Mouse (Mus musculus): ENCODE data around the gene Xcl1. TPM values are rescaled to one million over a fixed set of nuclear protein-coding genes. Genes with fewer than 3 reads are reported as not detected.

Xcl1 gene
- polyA plus RNA-seq, 2 experiments: not detected

- Histone ChIP-seq H3K9ac (replicated peaks) (no peak overlapping the region), H3K4me1 (replicated peaks; ENCODE audit: control insufficient read depth in 2 of 2, insufficient read depth in 2 of 2, low read length in 1 of 2) (no peaks in the 10 kb centered on the region), H3K9me3 (ENCODE audit: control insufficient read depth, low read length) (no peaks in the 10 kb centered on the region), H3K27ac (no peak overlapping the region), H3K36me3 (replicated peaks; ENCODE audit: control insufficient read depth, insufficient read depth, low read depth) (no peaks in the 10 kb centered on the region), H3K27me3 (ENCODE audit: control insufficient read depth, insufficient read depth, low read length) (no peaks in the 10 kb centered on the region), H3K4me2 (ENCODE audit: low read depth) (no peak overlapping the region), H3K4me3 (ENCODE audit: insufficient read depth in 1 of 2, low read depth in 2 of 2, low read length in 2 of 2) (no peak overlapping the region)
- TF ChIP-seq EP300 (IDR thresholded peaks at IDR 0.05; ENCODE audit: low read depth) (no peak), CTCF (IDR thresholded peaks at IDR 0.05; ENCODE audit: low read depth) (no peak)
- 26% methylated on average over 6 of the region's 6 CpGs for WGBS (ENCODE audit: insufficient replicate concordance)
- DNase-seq (ENCODE audit: low read depth in 3 of 3, low spot score in 3 of 3): no peak
- ATAC-seq (ENCODE audit: insufficient read depth): no peak
These were observed 46.8 kb downstream of the Xcl1 start for GRCm38 (mm10) chr1:164888563-164888962.

- no peaks in the 10 kb centered on the region for H3K27me3 ChIP-seq (ENCODE audit: control insufficient read depth, insufficient read depth, low read length)
- no peak overlapping the region for H3K27ac ChIP-seq
- H3K9me3 ChIP-seq (ENCODE audit: control insufficient read depth, low read length): no peaks in the 10 kb centered on the region
- H3K4me1 ChIP-seq (replicated peaks; ENCODE audit: control insufficient read depth in 2 of 2, insufficient read depth in 2 of 2, low read length in 1 of 2): no peaks in the 10 kb centered on the region
- WGBS (ENCODE audit: insufficient replicate concordance): 55% methylated on average over 2 of the region's 2 CpGs
- no peak overlapping the region for H3K4me2 ChIP-seq (ENCODE audit: low read depth)
- TF ChIP-seq CTCF (IDR thresholded peaks at IDR 0.05; ENCODE audit: low read depth) (no peak), EP300 (IDR thresholded peaks at IDR 0.05; ENCODE audit: low read depth) (no peak)
- no peak overlapping the region for H3K4me3 ChIP-seq (ENCODE audit: insufficient read depth in 1 of 2, low read depth in 2 of 2, low read length in 2 of 2)
- DNase-seq (ENCODE audit: low read depth in 3 of 3, low spot score in 3 of 3) (no peak), ATAC-seq (ENCODE audit: insufficient read depth) (no peak)
- H3K9ac ChIP-seq (replicated peaks): no peak overlapping the region
- H3K36me3 ChIP-seq (replicated peaks; ENCODE audit: control insufficient read depth, insufficient read depth, low read depth): no peaks in the 10 kb centered on the region
These were observed 47.6 kb downstream of the Xcl1 start for GRCm38 (mm10) chr1:164887775-164888174.

DNA sequence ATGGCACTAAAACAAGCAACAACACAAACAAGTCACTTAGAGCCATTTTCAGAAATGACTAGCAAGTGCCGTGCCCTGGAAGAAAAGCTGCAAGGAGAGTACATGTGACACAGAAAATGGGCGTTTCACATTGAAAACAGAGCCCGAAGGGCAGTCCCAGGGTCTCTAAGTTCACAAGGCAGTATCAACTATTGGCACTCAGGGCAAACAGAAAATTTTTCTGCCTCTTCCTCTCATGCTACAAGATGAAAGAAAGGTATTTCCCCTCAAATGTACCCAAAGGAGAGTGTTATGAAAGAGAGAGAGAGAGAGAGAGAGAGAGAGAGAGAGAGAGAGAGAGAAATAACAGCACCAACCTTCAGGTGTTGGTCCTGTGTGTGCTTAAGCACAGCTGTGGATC lies 53.4 kb downstream of the Xcl1 start:
- H3K4me3 ChIP-seq (ENCODE audit: insufficient read depth in 1 of 2, low read depth in 2 of 2, low read length in 2 of 2): no peak overlapping the region
- 55% methylated on average over 3 of the region's 3 CpGs for WGBS (ENCODE audit: insufficient replicate concordance)
- no peaks in the 10 kb centered on the region for H3K4me1 ChIP-seq (replicated peaks; ENCODE audit: control insufficient read depth in 2 of 2, insufficient read depth in 2 of 2, low read length in 1 of 2)
- H3K9me3 ChIP-seq (ENCODE audit: control insufficient read depth, low read length): no peaks in the 10 kb centered on the region
- H3K4me2 ChIP-seq (ENCODE audit: low read depth): no peak overlapping the region
- H3K27ac ChIP-seq: no peak overlapping the region
- DNase-seq (ENCODE audit: low read depth in 3 of 3, low spot score in 3 of 3) (no peak), ATAC-seq (ENCODE audit: insufficient read depth) (no peak)
- TF ChIP-seq EP300 (IDR thresholded peaks at IDR 0.05; ENCODE audit: low read depth): no peak
- TF ChIP-seq CTCF (IDR thresholded peaks at IDR 0.05; ENCODE audit: low read depth): no peak
- no peaks in the 10 kb centered on the region for H3K27me3 ChIP-seq (ENCODE audit: control insufficient read depth, insufficient read depth, low read length)
- no peak overlapping the region for H3K9ac ChIP-seq (replicated peaks)
- no peaks in the 10 kb centered on the region for H3K36me3 ChIP-seq (replicated peaks; ENCODE audit: control insufficient read depth, insufficient read depth, low read depth)

Other genes starting within 250 kb of the Xcl1 start
- 0.04 TPM in 1 of 2 replicates, not detected in the other for gene Dpt, start 138.9 kb downstream of the Xcl1 start, polyA plus RNA-seq (2012; rRNA removed)
- not detected in 2 replicates for gene Dpt, start 138.9 kb downstream of the Xcl1 start, polyA plus RNA-seq (2014; fragmentation: Nextera tagmentation; extraction: Ambion mirVana)
- 0.02 and 0.04 TPM in 2 replicates for gene Tbx19, start 225.2 kb upstream of the Xcl1 start, polyA plus RNA-seq (2012; rRNA removed)
- 0.13 TPM in 1 of 2 replicates, not detected in the other for gene Tbx19, start 225.2 kb upstream of the Xcl1 start, polyA plus RNA-seq (2014; fragmentation: Nextera tagmentation; extraction: Ambion mirVana)

All from liver, embryonic 14.5 days (tissue).